Mouse (Mus musculus): ENCODE data around the gene Mipep. TPM values are rescaled to one million over a fixed set of nuclear protein-coding genes. Genes with fewer than 3 reads are reported as not detected.

Gene Mipep
- polyA plus RNA-seq, 1 experiment from 2014 or later = 7.7 TPM

GRCm38 (mm10) chr14:60910506-60911444, 126.4 kb downstream of the Mipep start:
- DNase-seq (ENCODE audit: low spot score) (peak; percentile 89), ATAC-seq (peak; percentile 57)
- no peak overlapping the region for H3K9ac ChIP-seq (replicated peaks; ENCODE audit: low read depth)
- no peak overlapping the region for H3K4me2 ChIP-seq (replicated peaks; ENCODE audit: low read depth, low read length)
- WGBS = 62% methylated on average over 12 of the region's 12 CpGs
- H3K36me3 ChIP-seq (ENCODE audit: insufficient read depth, low read length) = no peaks in the 10 kb centered on the region
- no peak overlapping the region for H3K4me3 ChIP-seq (ENCODE audit: low read depth, low read length)
- H3K27me3 ChIP-seq (replicated peaks; ENCODE audit: insufficient read depth, low read length) = no peaks in the 10 kb centered on the region
- H3K27ac ChIP-seq (ENCODE audit: low read length) = 0 out of 2 replicates have a peak overlapping the region, but pooled peaks have one; percentile 15
- peak; percentile 87 for TF ChIP-seq EP300 (IDR thresholded peaks at IDR 0.05)
- no peak for TF ChIP-seq CTCF (IDR thresholded peaks at IDR 0.05)
- no peaks in the 10 kb centered on the region for H3K9me3 ChIP-seq (ENCODE audit: low read length)
- H3K4me1 ChIP-seq (ENCODE audit: insufficient read depth, low read depth, low read length) = 0 out of 2 replicates have a peak, but pooled peaks cover 3% of the 10 kb centered on the region

- 28% methylated on average over 8 of the region's 8 CpGs for WGBS
- Histone ChIP-seq H3K4me2 (replicated peaks; ENCODE audit: low read depth, low read length) (no peak overlapping the region), H3K27me3 (replicated peaks; ENCODE audit: insufficient read depth, low read length) (no peaks in the 10 kb centered on the region), H3K9me3 (ENCODE audit: low read length) (no peaks in the 10 kb centered on the region), H3K27ac (ENCODE audit: low read length) (0 out of 2 replicates have a peak overlapping the region, but pooled peaks have one; percentile 33), H3K4me1 (ENCODE audit: insufficient read depth, low read depth, low read length) (0 out of 2 replicates have a peak, but pooled peaks cover 3% of the 10 kb centered on the region), H3K36me3 (ENCODE audit: insufficient read depth, low read length) (no peaks in the 10 kb centered on the region), H3K4me3 (ENCODE audit: low read depth, low read length) (no peak overlapping the region), H3K9ac (replicated peaks; ENCODE audit: low read depth) (no peak overlapping the region)
- no peak for DNase-seq (ENCODE audit: low spot score)
- no peak for TF ChIP-seq CTCF (IDR thresholded peaks at IDR 0.05)
- TF ChIP-seq EP300 (IDR thresholded peaks at IDR 0.05) = no peak
- no peak for ATAC-seq
Observed at GRCm38 (mm10) chr14:60912981-60913468, 128.7 kb downstream of the Mipep start.

GRCm38 (mm10) chr14:60916661-60917060, 132.3 kb downstream of the Mipep start:
- WGBS = 30% methylated on average over 4 of the region's 4 CpGs
- peak; percentile 58 for ATAC-seq

GRCm38 (mm10) chr14:60926011-60926410, 141.6 kb downstream of the Mipep start:
- no peak overlapping the region for H3K4me3 ChIP-seq (ENCODE audit: low read depth, low read length)
- no peaks in the 10 kb centered on the region for H3K4me1 ChIP-seq (ENCODE audit: insufficient read depth, low read depth, low read length)
- H3K27ac ChIP-seq (ENCODE audit: low read length) = no peak overlapping the region
- DNase-seq (ENCODE audit: low spot score) (no peak), ATAC-seq (no peak)
- no peaks in the 10 kb centered on the region for H3K27me3 ChIP-seq (replicated peaks; ENCODE audit: insufficient read depth, low read length)
- TF ChIP-seq EP300 (IDR thresholded peaks at IDR 0.05) (no peak), CTCF (IDR thresholded peaks at IDR 0.05) (no peak)
- no peaks in the 10 kb centered on the region for H3K36me3 ChIP-seq (ENCODE audit: insufficient read depth, low read length)
- 77% methylated on average over 1 of the region's 1 CpGs for WGBS
- H3K9ac ChIP-seq (replicated peaks; ENCODE audit: low read depth) = no peak overlapping the region
- H3K4me2 ChIP-seq (replicated peaks; ENCODE audit: low read depth, low read length) = no peak overlapping the region
- H3K9me3 ChIP-seq (ENCODE audit: low read length) = no peaks in the 10 kb centered on the region

More at GRCm38 (mm10) chr14:60916661-60917060, 132.3 kb downstream of the Mipep start:
- Histone ChIP-seq H3K9me3 (ENCODE audit: low read length) (no peaks in the 10 kb centered on the region), H3K4me1 (ENCODE audit: insufficient read depth, low read depth, low read length) (no peaks in the 10 kb centered on the region), H3K4me3 (ENCODE audit: low read depth, low read length) (no peak overlapping the region), H3K27ac (ENCODE audit: low read length) (no peak overlapping the region), H3K4me2 (replicated peaks; ENCODE audit: low read depth, low read length) (no peak overlapping the region), H3K9ac (replicated peaks; ENCODE audit: low read depth) (no peak overlapping the region), H3K27me3 (replicated peaks; ENCODE audit: insufficient read depth, low read length) (no peaks in the 10 kb centered on the region), H3K36me3 (ENCODE audit: insufficient read depth, low read length) (no peaks in the 10 kb centered on the region)
- TF ChIP-seq CTCF (IDR thresholded peaks at IDR 0.05) = no peak
- no peak for TF ChIP-seq EP300 (IDR thresholded peaks at IDR 0.05)
- peak; percentile 55 for DNase-seq (ENCODE audit: low spot score)

GRCm38 (mm10) chr14:60935705-60936104, 151.3 kb downstream of the Mipep start:
- ATAC-seq (no peak), DNase-seq (ENCODE audit: low spot score) (no peak)
- Histone ChIP-seq H3K9me3 (ENCODE audit: low read length) (no peaks in the 10 kb centered on the region), H3K4me1 (ENCODE audit: insufficient read depth, low read depth, low read length) (no peaks in the 10 kb centered on the region), H3K36me3 (ENCODE audit: insufficient read depth, low read length) (no peaks in the 10 kb centered on the region), H3K27ac (ENCODE audit: low read length) (no peak overlapping the region), H3K9ac (replicated peaks; ENCODE audit: low read depth) (no peak overlapping the region), H3K4me3 (ENCODE audit: low read depth, low read length) (no peak overlapping the region), H3K4me2 (replicated peaks; ENCODE audit: low read depth, low read length) (no peak overlapping the region), H3K27me3 (replicated peaks; ENCODE audit: insufficient read depth, low read length) (no peaks in the 10 kb centered on the region)
- WGBS = 75% methylated on average over 5 of the region's 5 CpGs
- TF ChIP-seq EP300 (IDR thresholded peaks at IDR 0.05) = no peak
- TF ChIP-seq CTCF (IDR thresholded peaks at IDR 0.05) = no peak

GRCm38 (mm10) chr14:60937481-60938039, 153.2 kb downstream of the Mipep start:
- no peak for DNase-seq (ENCODE audit: low spot score)
- H3K4me2 ChIP-seq (replicated peaks; ENCODE audit: low read depth, low read length) = no peak overlapping the region
- WGBS = 92% methylated on average over 4 of the region's 4 CpGs
- no peaks in the 10 kb centered on the region for H3K9me3 ChIP-seq (ENCODE audit: low read length)
- no peak for ATAC-seq
- H3K4me3 ChIP-seq (ENCODE audit: low read depth, low read length) = no peak overlapping the region
- H3K4me1 ChIP-seq (ENCODE audit: insufficient read depth, low read depth, low read length) = no peaks in the 10 kb centered on the region
- no peaks in the 10 kb centered on the region for H3K36me3 ChIP-seq (ENCODE audit: insufficient read depth, low read length)
- TF ChIP-seq EP300 (IDR thresholded peaks at IDR 0.05) = no peak
- no peak for TF ChIP-seq CTCF (IDR thresholded peaks at IDR 0.05)
- H3K27me3 ChIP-seq (replicated peaks; ENCODE audit: insufficient read depth, low read length) = no peaks in the 10 kb centered on the region
- H3K27ac ChIP-seq (ENCODE audit: low read length) = no peak overlapping the region
- no peak overlapping the region for H3K9ac ChIP-seq (replicated peaks; ENCODE audit: low read depth)

Other genes starting within 250 kb of the Mipep start
- gene Spata13, start 150.6 kb upstream of the Mipep start, polyA plus RNA-seq (2015; fragmentation: Nextera tagmentation; extraction: Ambion mirVana) = 11.7 and 15.5 TPM in 2 replicates
- gene C1qtnf9, start 16.4 kb upstream of the Mipep start, polyA plus RNA-seq (2015; fragmentation: Nextera tagmentation; extraction: Ambion mirVana) = 0.45 and 0.77 TPM in 2 replicates